Mouse (Mus musculus) retina, embryonic 14.5 days (tissue): ENCODE results near the gene Cdc6.

Source experiments
- DNase-seq: peaks from one replicate; pipeline ENCODE4 v3.0.0-alpha.2; 2015; ENCODE audit warnings: low spot score

Cdc6 gene

DNA sequence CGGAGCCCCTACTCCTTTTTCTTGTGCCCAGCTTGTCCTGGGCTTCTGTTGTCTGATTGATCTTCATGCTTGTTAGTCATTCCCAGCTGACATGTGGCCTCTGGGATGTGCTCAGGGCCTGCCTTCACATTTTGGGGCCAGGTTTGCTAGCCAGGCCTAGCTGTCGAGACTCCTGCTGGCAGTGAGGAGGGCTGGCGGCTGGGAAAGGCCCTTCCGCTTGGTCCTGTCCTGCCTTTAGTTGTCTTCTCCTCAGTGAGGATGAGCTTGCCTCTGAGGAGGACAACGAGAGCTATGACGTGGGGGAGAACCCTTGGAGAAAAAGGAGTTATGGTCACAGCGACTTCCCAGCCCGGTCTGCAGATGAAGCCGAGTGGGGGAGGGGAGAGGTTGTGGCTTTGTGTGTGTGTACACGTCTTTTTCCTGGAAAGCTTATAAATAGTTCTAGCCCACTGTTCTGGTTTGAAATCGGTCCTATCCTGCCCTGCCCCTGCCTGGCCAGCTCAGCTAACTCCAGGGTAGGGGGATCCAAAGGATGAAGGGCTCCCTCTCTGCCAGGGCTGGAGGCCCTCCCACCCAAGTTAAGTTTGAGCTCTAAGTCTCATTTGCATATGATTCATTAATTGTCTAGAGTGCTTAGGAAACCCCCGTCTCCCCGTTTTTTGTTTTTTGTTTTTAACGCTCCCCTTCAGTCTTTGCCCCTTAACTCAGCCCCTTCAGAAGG is 36.3 kb downstream of the Cdc6 start:
- no peak for DNase-seq

DNA sequence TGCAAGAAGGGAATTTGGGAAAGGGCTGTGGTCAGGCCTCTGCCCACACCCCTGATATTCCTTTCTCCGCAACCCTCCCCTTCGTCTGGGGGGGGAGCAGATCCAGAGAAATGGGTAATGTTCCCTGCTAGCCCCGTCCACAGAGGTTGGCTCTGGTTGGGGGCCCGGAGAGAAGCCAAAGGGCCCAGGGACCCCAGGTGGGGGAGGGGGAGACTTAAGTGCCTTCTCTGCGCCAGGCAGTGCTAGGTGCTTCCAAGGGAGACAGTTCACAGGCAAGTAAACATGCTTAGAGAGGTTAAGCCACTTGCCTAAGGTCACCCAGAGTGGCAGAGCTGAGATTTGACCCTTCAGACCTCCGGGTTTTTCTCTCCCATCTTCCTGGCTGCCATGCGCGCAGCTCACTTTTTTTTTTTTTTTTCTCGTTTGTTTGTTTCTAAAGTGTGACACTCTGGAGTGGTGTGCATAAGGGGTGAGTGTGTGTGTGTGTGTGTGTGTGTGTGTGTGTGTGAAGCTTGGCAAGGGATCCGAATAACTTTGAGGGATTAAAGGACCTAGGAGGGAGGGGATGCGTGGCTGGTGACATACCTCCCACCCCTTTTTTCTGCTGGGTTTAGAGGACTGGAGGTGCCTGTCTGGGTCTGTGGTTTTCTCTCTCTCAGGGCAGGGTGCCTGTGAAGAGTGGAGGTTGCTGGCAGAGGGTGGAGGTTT is 37.5 kb downstream of the Cdc6 start:
- DNase-seq = no peak

- DNase-seq = no peak
Measured at GRCm38 (mm10) chr11:98945605-98945977, 38.0 kb downstream of the Cdc6 start.

DNA sequence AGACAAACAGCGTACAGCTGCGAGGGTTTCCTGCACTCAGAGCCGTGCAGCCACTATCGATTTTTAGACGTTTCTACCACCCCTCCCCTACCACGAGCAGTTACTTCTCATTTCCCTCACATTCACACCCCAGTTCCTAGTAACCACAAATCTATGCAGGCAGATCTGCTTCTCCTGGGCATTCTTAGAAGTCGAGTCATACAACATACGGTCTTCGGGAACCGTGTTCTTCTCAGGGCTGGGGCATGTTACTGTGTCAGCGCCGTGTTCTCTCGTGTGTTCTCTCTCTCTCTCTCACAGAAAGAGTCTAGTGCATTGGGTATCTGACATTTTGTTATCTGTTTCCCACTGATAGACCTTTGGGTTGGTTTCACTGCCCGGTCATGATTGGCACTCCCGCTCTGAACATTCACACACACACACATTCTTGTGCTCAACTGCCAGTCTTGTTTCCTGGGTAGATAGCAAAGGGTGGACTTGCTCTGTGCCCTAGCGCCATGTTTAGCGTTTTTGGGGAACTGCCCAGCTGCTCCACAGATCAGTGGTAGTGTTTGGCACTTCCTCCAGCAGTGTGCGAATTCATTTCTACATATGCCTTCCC is 40.5 kb downstream of the Cdc6 start:
- DNase-seq = no peak

- no peak for DNase-seq
Measured at GRCm38 (mm10) chr11:98949242-98949957, 41.8 kb downstream of the Cdc6 start.

DNA sequence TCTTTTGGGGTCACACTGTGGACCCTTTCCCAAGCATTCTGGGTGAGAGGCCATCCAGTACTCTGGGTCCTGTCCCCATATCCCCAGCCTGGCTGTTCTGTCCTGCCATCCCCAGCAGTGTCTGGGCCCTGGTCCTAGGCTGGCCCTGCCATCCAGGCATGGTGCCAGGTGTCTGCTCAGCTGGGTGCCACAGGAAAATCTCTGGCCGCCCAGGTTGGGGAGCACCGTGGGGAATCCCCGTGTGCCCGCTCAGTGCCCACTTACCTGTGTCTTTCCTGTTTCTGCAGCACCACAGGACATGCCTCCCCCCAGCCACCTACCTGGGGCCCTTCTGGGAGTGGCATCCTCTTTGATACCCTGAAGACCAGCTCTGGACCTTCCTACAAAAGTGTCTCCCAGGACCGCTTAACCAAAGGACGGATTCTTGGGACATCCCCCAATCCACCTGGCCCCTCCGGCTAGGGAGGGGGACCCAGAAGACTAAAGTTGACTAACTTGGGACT is 42.4 kb downstream of the Cdc6 start:
- DNase-seq = no peak

DNA sequence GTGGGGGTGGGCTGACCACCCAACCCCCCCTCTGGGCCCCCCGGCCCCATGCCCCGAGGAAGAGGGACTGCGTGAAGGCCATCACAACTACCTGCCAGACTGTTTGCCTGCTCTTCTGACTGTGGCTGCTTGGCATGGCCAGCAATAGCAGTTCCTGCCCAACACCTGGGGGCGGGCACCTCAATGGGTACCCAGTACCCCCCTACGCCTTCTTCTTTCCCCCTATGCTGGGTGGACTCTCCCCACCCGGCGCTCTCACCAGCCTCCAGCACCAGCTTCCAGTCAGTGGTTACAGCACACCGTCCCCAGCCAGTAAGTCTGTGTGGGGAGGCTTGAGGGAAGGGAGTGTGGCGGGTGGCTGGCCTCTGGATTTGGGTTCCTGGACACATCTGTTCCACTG is 42.9 kb downstream of the Cdc6 start:
- no peak for DNase-seq

- DNase-seq = no peak
Measured at GRCm38 (mm10) chr11:98951026-98951906, 43.7 kb downstream of the Cdc6 start.

DNA sequence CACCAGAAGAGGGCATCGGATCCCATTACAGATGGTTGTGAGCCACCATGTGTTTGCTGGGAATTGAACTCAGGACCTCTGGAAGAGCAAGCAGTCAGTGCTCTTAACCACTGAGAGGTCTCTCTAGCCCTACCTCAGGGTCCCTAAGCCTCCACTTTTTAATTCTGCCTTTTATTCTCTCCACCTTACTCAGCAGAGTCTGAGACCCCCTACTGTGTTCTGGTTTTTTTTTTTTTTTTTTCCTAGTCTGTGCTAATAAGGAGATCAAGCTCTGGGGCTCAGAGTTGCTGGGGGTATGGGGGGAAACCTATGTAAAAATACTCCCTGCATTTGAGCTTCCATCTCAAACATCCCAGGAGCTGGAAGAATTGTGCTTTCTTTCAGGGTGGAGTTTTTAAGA is 44.5 kb downstream of the Cdc6 start:
- DNase-seq = no peak

DNA sequence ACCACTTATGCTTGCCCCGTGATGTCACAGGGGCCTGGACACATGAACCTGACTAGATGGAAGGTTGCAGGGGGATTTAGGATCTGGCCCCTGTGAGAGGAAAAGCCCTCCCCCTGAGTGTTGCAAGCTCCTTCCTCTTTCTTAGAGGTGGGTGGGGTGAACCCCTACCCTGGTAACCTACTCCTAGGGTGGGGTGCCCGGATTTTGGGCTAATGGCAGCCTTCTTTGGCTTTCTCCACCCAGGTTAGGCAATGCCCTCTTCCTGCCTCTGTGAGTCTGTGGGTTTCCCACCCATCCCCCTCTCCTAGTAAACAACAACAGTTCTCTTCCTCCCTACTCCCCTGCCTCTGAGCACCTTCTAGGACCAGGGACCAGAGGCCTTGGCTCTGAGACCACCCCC is 45.1 kb downstream of the Cdc6 start:
- DNase-seq = no peak

DNA sequence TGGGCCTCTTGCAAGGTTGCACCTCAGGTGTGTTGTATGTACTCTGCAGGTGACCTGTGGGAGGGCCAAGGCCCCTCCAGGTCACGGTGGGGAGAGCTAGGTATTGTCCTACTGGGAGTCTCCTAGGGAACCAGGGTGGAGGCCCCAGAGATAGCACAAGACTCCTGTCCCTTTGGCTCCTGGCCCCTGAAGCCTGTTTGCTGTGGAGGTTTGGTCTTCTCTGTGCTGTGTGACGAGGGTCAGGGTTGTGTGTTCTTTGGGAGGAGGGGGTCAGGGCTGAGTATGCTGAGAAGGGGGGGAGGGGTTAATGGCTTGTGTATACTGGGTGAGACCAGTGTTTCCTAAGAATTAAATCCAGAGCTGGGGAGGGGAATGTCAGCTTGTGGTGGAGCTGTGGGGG is 45.8 kb downstream of the Cdc6 start:
- DNase-seq = no peak

DNA sequence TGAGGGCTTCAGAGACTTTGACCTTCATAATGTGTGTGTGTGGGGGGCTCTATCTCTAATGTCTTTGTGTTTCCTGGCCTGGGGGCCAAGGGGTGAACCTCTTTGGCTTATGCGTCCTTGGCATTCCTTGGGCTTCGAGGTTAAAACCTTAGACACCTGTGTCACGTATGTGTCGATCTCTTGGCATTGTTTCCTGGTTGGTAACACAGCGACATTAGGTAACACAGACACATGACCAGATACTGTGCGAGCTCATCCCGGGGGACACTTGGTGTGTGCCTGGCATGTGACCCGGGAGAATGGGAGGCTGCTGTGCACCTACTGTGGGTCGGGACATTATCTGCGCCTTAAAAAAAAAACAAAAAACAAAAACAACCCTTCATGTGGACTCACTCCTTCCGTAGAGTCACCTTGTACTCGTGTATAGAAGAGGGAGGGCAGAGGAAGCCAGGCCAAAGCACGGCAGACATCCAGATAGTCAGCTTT is 46.3 kb downstream of the Cdc6 start:
- no peak for DNase-seq

GRCm38 (mm10) chr11:98954373-98954772 is 46.8 kb downstream of the Cdc6 start:
- peak; percentile 86 for DNase-seq

DNA sequence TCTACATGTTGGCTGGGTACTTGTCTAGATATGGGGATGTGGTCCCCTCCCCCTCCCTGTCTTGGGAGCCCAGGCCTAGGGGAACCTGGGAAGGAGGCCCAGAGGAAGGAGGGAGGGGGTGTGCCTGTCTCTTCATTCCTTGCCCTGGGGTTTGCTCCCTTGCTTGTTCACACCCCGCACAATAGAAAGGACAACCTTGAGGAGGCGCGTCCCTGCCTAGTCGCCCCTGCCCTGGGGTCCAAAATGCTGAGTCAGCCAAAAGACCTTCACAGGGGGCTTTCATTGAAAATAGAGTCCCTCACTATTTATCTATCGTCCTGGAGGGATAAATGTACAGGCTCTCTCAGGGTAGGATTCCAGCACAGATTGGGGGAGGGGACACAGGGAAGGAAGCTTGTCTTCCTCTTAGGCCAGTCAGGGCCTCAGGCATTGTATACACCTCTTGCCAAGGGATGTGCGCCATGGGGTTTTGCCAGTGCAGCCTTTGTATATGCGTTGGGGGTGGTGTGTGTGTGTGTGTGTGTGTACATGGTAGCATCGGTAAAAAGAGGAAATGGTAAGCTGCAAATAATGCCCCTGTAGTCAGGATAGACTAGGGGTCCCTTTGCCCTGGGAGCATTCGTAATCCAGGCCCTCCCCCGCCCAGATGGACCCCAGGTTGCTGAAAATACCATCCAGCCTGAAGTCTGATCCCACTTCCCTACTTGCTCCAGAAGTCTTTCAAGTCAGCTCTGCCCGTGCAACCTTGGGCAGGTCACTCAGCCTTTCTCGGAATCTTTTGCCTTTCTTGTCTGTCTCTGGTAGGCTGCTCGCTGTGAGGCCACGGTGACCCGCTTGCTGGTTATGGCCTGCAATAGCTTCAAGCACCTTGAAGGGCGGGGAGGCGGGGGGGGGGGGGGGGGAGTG is 47.5 kb downstream of the Cdc6 start:
- DNase-seq = no peak

DNA sequence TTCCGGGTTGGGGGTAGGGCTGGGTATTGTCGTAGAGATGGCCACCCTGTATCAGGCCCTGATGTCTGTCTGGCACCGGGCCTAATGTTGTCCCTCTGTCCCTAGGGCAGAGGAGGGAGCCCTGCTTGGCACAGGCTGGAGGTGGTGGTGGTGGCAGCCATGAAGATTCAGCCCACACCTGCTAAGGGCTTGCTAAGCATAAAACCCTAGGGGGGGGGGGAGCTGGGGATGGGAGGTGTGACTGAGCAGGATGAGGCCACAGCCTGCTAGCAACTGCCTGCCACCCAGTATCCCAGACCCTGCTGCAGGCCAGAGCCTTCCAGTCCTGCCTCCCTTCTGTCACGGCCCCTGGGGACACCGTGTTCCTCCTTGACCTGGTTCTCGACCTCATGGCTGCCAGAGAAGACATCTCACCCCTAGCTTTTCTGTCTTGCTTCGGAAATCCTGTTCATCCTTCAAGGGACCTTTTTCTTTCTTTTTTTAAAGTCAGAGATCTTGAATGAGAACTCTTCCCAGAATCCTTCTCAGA is 48.2 kb downstream of the Cdc6 start:
- DNase-seq = no peak

DNA sequence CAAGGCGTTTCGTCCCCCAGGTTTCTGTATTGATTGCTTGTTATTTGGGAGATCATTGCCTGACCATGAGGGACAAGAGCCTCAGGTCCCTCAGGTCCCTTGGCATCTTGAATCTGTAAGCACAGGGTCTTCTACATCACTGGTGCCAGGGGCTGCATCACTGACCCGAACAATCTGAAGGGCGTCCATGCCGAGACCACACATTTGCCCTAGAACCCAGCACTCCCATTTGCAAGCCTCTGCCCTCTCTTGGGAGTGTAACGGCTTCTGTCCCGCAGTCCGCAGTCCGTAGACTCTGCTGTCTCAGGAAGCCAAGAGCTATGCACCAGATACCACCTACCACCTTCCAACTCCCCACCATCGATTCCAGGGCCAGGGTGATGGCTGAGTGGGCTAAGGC is 48.7 kb downstream of the Cdc6 start:
- no peak for DNase-seq

GRCm38 (mm10) chr11:98959437-98960312 is 52.1 kb downstream of the Cdc6 start:
- peak; percentile 72 for DNase-seq

DNA sequence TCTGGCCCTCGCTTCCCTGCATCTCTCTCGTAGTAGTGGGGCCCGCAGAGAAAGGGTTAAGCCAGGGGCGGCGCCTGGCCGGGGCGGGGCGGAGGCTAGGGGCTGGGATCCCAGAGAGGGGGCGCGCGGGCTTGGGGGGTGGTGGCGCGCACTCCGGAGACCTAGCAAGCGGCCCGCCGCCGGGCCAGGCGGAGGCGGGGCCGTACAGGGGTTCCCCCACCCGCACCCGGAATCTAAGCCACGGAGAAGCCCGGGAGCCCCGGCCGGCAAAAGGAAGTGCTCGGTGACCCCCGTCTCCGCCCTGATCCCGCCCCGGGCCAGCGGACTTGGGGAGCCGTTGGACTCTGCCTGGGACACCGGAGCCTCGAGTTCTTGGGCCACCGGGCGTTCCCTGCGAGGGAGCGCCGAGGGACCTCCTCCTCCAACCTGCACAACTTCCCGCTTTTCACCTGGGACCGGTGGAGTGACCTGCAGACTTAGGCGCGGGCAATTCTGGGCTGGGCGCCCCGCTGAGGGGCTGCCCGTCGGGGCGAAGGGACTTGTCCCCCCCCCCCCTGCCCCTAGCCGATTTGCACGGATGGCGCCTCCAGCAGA is 52.8 kb downstream of the Cdc6 start:
- peak; percentile 74 for DNase-seq
